Mouse (Mus musculus): ENCODE measurements at regions not wholly inside any gene's neighbourhood (a gene's known extent, or its start where the extent isn't known, plus 50 kb on each side); places are given as distances from the start of the nearest gene placed in this dataset.

DNA sequence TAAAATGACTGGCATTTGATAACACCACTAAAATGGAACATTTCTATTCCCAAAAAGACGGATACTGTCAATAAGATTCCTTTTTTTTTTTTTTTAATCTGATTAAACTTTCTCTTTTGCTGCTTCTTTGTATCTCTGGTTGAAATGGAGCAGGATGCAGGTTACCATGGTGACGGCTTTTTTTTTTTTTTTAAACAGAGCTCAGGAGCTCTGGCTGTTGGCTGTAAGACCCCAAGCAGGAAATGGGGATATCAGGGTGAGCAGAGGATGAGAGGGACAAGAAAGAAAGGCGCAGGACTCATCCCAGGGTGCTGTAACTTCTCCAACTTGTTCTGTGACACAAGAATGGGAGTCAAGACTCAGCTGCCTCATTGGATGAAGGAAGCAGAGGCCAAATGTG is 75.8 kb downstream of the Pttg1 start:
- Histone ChIP-seq H3K4me3 (replicated peaks; ENCODE audit: low read length) (no peak overlapping the region), H3K4me1 (replicated peaks; ENCODE audit: low read depth, low read length) (peaks cover 3% of the 10 kb centered on the region), H3K27me3 (ENCODE audit: insufficient read depth, low read length) (no peaks in the 10 kb centered on the region), H3K36me3 (ENCODE audit: insufficient read depth, low read length) (no peaks in the 10 kb centered on the region), H3K9me3 (ENCODE audit: low read length) (no peaks in the 10 kb centered on the region)
- no peak for TF ChIP-seq NANOG (IDR thresholded peaks at IDR 0.05; ENCODE audit: borderline replicate concordance, low read length)
- TF ChIP-seq POU5F1 (IDR thresholded peaks at IDR 0.05; ENCODE audit: borderline replicate concordance, low read length) = no peak
- TF ChIP-seq CTCF (conservative IDR thresholded peaks at IDR 0.05; ENCODE audit: low read length) = no peak

DNA sequence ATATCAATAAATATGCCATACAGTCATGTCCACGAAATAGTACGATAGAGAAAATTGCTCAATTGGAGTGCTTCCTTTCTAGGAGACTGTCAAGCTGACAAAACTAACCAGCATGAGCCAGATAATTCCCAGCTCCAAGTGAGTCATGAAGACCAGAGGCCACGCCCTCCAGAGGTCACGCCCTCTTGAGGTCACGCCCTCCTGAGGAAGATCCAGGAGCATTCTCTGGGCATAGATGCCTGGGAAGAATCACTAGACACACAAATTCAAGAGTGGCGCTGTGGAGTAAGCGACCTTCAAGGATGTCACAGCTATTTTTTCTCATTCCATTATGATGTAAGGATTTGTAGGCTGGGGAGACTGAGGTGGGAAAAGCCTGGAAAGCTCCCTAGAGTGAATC is 76.5 kb downstream of the Pttg1 start:
- TF ChIP-seq POU5F1 (IDR thresholded peaks at IDR 0.05; ENCODE audit: borderline replicate concordance, low read length) (no peak), NANOG (IDR thresholded peaks at IDR 0.05; ENCODE audit: borderline replicate concordance, low read length) (no peak), CTCF (conservative IDR thresholded peaks at IDR 0.05; ENCODE audit: low read length) (no peak)
- Histone ChIP-seq H3K36me3 (ENCODE audit: insufficient read depth, low read length) (no peaks in the 10 kb centered on the region), H3K4me1 (replicated peaks; ENCODE audit: low read depth, low read length) (peaks cover 3% of the 10 kb centered on the region), H3K9me3 (ENCODE audit: low read length) (no peaks in the 10 kb centered on the region), H3K4me3 (replicated peaks; ENCODE audit: low read length) (no peak overlapping the region), H3K27me3 (ENCODE audit: insufficient read depth, low read length) (no peaks in the 10 kb centered on the region)

GRCm38 (mm10) chr11:43348571-43348970 is 77.5 kb downstream of the Pttg1 start:
- Histone ChIP-seq H3K4me1 (replicated peaks; ENCODE audit: low read depth, low read length) (peaks cover 3% of the 10 kb centered on the region), H3K27me3 (ENCODE audit: insufficient read depth, low read length) (no peaks in the 10 kb centered on the region), H3K9me3 (ENCODE audit: low read length) (no peaks in the 10 kb centered on the region), H3K36me3 (ENCODE audit: insufficient read depth, low read length) (no peaks in the 10 kb centered on the region), H3K4me3 (replicated peaks; ENCODE audit: low read length) (no peak overlapping the region)
- TF ChIP-seq POU5F1 (IDR thresholded peaks at IDR 0.05; ENCODE audit: borderline replicate concordance, low read length) = no peak
- TF ChIP-seq CTCF (conservative IDR thresholded peaks at IDR 0.05; ENCODE audit: low read length) = peak; percentile 97

DNA sequence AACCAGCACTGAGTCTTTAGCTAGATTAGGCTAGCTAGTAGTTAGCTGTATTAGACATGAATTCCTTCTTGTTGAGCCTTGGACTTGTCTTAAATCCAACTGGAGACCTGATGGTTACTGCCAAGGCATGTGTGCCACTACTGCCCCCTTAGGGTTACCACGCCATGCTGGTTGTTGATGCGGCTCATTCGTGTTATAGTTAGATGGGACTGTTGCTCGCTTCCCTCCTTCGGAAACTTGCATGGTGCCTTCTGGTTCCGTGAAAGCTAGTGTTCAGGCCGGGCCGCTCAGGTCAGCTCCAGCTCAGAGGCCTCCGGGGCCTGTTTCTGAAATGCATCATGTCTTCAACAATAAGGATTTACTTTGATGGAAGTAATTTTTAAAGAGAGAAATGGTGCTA is 79.6 kb downstream of the Pttg1 start:
- H3K4me3 ChIP-seq (replicated peaks; ENCODE audit: low read length) = no peak overlapping the region
- peaks cover 3% of the 10 kb centered on the region for H3K4me1 ChIP-seq (replicated peaks; ENCODE audit: low read depth, low read length)
- no peaks in the 10 kb centered on the region for H3K27me3 ChIP-seq (ENCODE audit: insufficient read depth, low read length)
- H3K36me3 ChIP-seq (ENCODE audit: insufficient read depth, low read length) = no peaks in the 10 kb centered on the region
- TF ChIP-seq POU5F1 (IDR thresholded peaks at IDR 0.05; ENCODE audit: borderline replicate concordance, low read length) = no peak
- no peak for TF ChIP-seq CTCF (conservative IDR thresholded peaks at IDR 0.05; ENCODE audit: low read length)
- TF ChIP-seq NANOG (IDR thresholded peaks at IDR 0.05; ENCODE audit: borderline replicate concordance, low read length) = no peak
- no peaks in the 10 kb centered on the region for H3K9me3 ChIP-seq (ENCODE audit: low read length)

GRCm38 (mm10) chr11:43344767-43345561 is 81.1 kb downstream of the Pttg1 start:
- Histone ChIP-seq H3K27me3 (ENCODE audit: insufficient read depth, low read length) (no peaks in the 10 kb centered on the region), H3K4me3 (replicated peaks; ENCODE audit: low read length) (no peak overlapping the region), H3K4me1 (replicated peaks; ENCODE audit: low read depth, low read length) (peaks cover 3% of the 10 kb centered on the region), H3K9me3 (ENCODE audit: low read length) (no peaks in the 10 kb centered on the region), H3K36me3 (ENCODE audit: insufficient read depth, low read length) (no peaks in the 10 kb centered on the region)
- TF ChIP-seq POU5F1 (IDR thresholded peaks at IDR 0.05; ENCODE audit: borderline replicate concordance, low read length) = no peak
- TF ChIP-seq CTCF (conservative IDR thresholded peaks at IDR 0.05; ENCODE audit: low read length) = no peak
- no peak for TF ChIP-seq NANOG (IDR thresholded peaks at IDR 0.05; ENCODE audit: borderline replicate concordance, low read length)

- no peaks in the 10 kb centered on the region for H3K27me3 ChIP-seq (ENCODE audit: insufficient read depth, low read length)
- no peaks in the 10 kb centered on the region for H3K9me3 ChIP-seq (ENCODE audit: low read length)
- no peaks in the 10 kb centered on the region for H3K36me3 ChIP-seq (ENCODE audit: insufficient read depth, low read length)
- TF ChIP-seq NANOG (IDR thresholded peaks at IDR 0.05; ENCODE audit: borderline replicate concordance, low read length) (no peak), POU5F1 (IDR thresholded peaks at IDR 0.05; ENCODE audit: borderline replicate concordance, low read length) (no peak), CTCF (conservative IDR thresholded peaks at IDR 0.05; ENCODE audit: low read length) (no peak)
- H3K4me3 ChIP-seq (replicated peaks; ENCODE audit: low read length) = no peak overlapping the region
- H3K4me1 ChIP-seq (replicated peaks; ENCODE audit: low read depth, low read length) = no peaks in the 10 kb centered on the region
Measured at GRCm38 (mm10) chr11:43343574-43343973, 82.5 kb downstream of the Pttg1 start.

DNA sequence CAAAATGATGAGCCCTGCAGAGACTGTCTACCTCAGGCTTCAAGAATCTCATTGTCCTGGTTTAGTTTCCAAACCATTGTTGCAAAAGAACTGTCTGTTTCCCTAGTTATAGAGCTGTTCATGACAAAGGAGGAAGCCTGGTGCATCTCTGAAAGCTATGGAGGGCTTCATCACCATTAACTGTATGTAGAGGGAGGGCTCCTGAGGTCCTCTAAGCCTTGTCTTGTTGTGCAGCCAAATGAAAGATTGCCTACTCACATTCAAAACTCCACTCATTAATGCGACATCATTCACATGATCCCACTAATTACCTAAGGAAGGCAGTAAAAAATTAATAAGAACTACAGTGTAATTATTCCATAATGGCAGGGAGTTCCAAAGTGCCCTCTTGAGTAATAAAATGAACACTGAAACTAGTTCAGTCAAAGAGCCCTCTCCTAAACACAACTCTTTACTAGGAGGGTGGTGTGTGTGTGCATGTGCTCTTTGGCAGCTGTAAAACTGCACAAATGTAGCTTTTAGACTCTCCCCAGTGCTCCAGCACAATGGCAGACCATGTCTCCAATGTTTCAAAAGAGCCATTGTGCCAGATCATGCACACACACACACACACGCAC is 87.6 kb downstream of the Pttg1 start:
- Histone ChIP-seq H3K9me3 (ENCODE audit: low read length) (no peaks in the 10 kb centered on the region), H3K4me1 (replicated peaks; ENCODE audit: low read depth, low read length) (no peaks in the 10 kb centered on the region), H3K36me3 (ENCODE audit: insufficient read depth, low read length) (no peaks in the 10 kb centered on the region), H3K27me3 (ENCODE audit: insufficient read depth, low read length) (no peaks in the 10 kb centered on the region), H3K4me3 (replicated peaks; ENCODE audit: low read length) (no peak overlapping the region)
- TF ChIP-seq CTCF (conservative IDR thresholded peaks at IDR 0.05; ENCODE audit: low read length) (no peak), NANOG (IDR thresholded peaks at IDR 0.05; ENCODE audit: borderline replicate concordance, low read length) (no peak), POU5F1 (IDR thresholded peaks at IDR 0.05; ENCODE audit: borderline replicate concordance, low read length) (no peak)

- TF ChIP-seq CTCF (conservative IDR thresholded peaks at IDR 0.05; ENCODE audit: low read length) (no peak), NANOG (IDR thresholded peaks at IDR 0.05; ENCODE audit: borderline replicate concordance, low read length) (no peak), POU5F1 (IDR thresholded peaks at IDR 0.05; ENCODE audit: borderline replicate concordance, low read length) (no peak)
- H3K27me3 ChIP-seq (ENCODE audit: insufficient read depth, low read length) = no peaks in the 10 kb centered on the region
- no peaks in the 10 kb centered on the region for H3K4me1 ChIP-seq (replicated peaks; ENCODE audit: low read depth, low read length)
- no peaks in the 10 kb centered on the region for H3K36me3 ChIP-seq (ENCODE audit: insufficient read depth, low read length)
- H3K4me3 ChIP-seq (replicated peaks; ENCODE audit: low read length) = no peak overlapping the region
- H3K9me3 ChIP-seq (ENCODE audit: low read length) = no peaks in the 10 kb centered on the region
Measured at GRCm38 (mm10) chr11:43335668-43336265, 90.3 kb downstream of the Pttg1 start.
